Mouse (Mus musculus) embryonic facial prominence, embryonic 13.5 days (tissue): ENCODE data around the gene Ammecr1. TPM values are rescaled to one million over a fixed set of nuclear protein-coding genes. Genes with fewer than 3 reads are reported as not detected.

Experiments
- microRNA-seq: library from miRNA; unstranded; fragments of <30 nt; microRNA quantifications from one replicate; pipeline ENCODE4, GENCODE M21; 2016
- polyA plus RNA-seq: library from polyadenylated mRNA; unstranded; fragments of >200 nt; fragmentation: Nextera tagmentation; extraction: Ambion mirVana; gene quantifications from 2 replicates; pipeline ENCODE4 v1.2.1, GENCODE M21; 2015

Gene Ammecr1
- polyA plus RNA-seq, 1 experiment from 2014 or later = 15.2 TPM

Small RNAs within 50 kb of the gene (microRNA-seq; reads per million reads assigned to microRNA genes)
- not detected for gene Gm44351

Other genes with a start within 250 kb of the Ammecr1 start
- 0.84 and 1.0 TPM in 2 replicates for gene Rtl9, start 132.9 kb upstream of the Ammecr1 start, polyA plus RNA-seq